In genomic region chr2:72427288-72427687, GRCm38 (mm10) we compare ENCODE assay signal across 14 mouse cellular contexts. TPM values are rescaled to one million over a fixed set of nuclear protein-coding genes. Genes with fewer than 3 reads are reported as not detected.
DNase-seq lines count a peak whose midpoint lies in the region; ATAC-seq and TF ChIP-seq lines count a peak whose summit lies in the region.
"Had no signal": no experiment of that assay in that cellular context is flagged by ENCODE, and none has a peak within 500 bp of the region (broad histone marks: within the 10 kb centered on the region; RNA-seq: fewer than 3 reads in every experiment).

No protein-coding gene starts in this region.

- no peaks in the 10 kb centered on the region for H3K9me3 ChIP-seq in neural tube, embryonic 11.5 days (ENCODE audit: control insufficient read depth, low read length)
- H3K9me3 ChIP-seq in hindbrain, embryonic 14.5 days (ENCODE audit: control insufficient read depth, low read length): no peaks in the 10 kb centered on the region; the same call in 1 of the 2 replicates
- H3K9me3 ChIP-seq in midbrain, postnatal 0 days (ENCODE audit: low read length): no peaks in the 10 kb centered on the region
- no peaks in the 10 kb centered on the region for H3K9me3 ChIP-seq in intestine, embryonic 15.5 days
- H3K9me3 ChIP-seq: embryonic facial prominence, embryonic 13.5 days had no signal

- no peak overlapping the region for H3K9ac ChIP-seq in neural tube, embryonic 11.5 days (ENCODE audit: low read length)
- H3K9ac ChIP-seq in hindbrain, embryonic 14.5 days: peak overlapping the region; percentile 24
- no peak overlapping the region for H3K9ac ChIP-seq in midbrain, postnatal 0 days (replicated peaks; ENCODE audit: low read length, poor library complexity, severe bottlenecking)
- H3K9ac ChIP-seq in intestine, embryonic 15.5 days: no peak overlapping the region
- H3K9ac ChIP-seq: embryonic facial prominence, embryonic 13.5 days; liver, embryonic 14.5 days had no signal

- no peak overlapping the region for H3K4me3 ChIP-seq in neural tube, embryonic 11.5 days (ENCODE audit: low read depth, low read length)
- peak overlapping the region; percentile 10 for H3K4me3 ChIP-seq in hindbrain, embryonic 14.5 days (replicated peaks; ENCODE audit: low read length)
- H3K4me3 ChIP-seq in midbrain, postnatal 0 days (ENCODE audit: low read depth, low read length): peak overlapping the region; percentile 15; the same call in 1 of the 2 replicates
- H3K4me3 ChIP-seq in intestine, embryonic 15.5 days (replicated peaks): no peak overlapping the region
- H3K4me3 ChIP-seq: embryonic facial prominence, embryonic 13.5 days; myocyte had no signal

- 0 out of 2 replicates have a peak overlapping the region, but pooled peaks have one; percentile 9 for H3K4me2 ChIP-seq in neural tube, embryonic 11.5 days (ENCODE audit: low read depth)
- peak overlapping the region; percentile 44 for H3K4me2 ChIP-seq in hindbrain, embryonic 14.5 days (replicated peaks)
- H3K4me2 ChIP-seq in midbrain, postnatal 0 days (ENCODE audit: low read depth, low read length, poor library complexity, severe bottlenecking): peak overlapping the region; percentile 42
- H3K4me2 ChIP-seq in intestine, embryonic 15.5 days (replicated peaks): no peak overlapping the region
- H3K4me2 ChIP-seq: embryonic facial prominence, embryonic 13.5 days had no signal

- no peaks in the 10 kb centered on the region for H3K27me3 ChIP-seq in neural tube, embryonic 11.5 days (ENCODE audit: control insufficient read depth, insufficient read depth, low read length)
- no peaks in the 10 kb centered on the region for H3K27me3 ChIP-seq in hindbrain, embryonic 14.5 days (ENCODE audit: control insufficient read depth, insufficient read depth, low read length)
- no peaks in the 10 kb centered on the region for H3K27me3 ChIP-seq in midbrain, postnatal 0 days (ENCODE audit: insufficient read depth, low read length)
- no peaks in the 10 kb centered on the region for H3K27me3 ChIP-seq in intestine, embryonic 15.5 days (replicated peaks)
- H3K27me3 ChIP-seq: embryonic facial prominence, embryonic 13.5 days had no signal

- DNase-seq in neural tube, embryonic 11.5 days (ENCODE audit: low spot score): no peak
- DNase-seq in neural tube, embryonic 10.5 days (ENCODE audit: extremely low spot score, low spot score): no peak
- DNase-seq in hindbrain, embryonic 14.5 days (ENCODE audit: low spot score): no peak
- peak; percentile 12 for DNase-seq in midbrain, postnatal 0 days (ENCODE audit: low spot score)
- no peak for DNase-seq in gastrocnemius, postnatal 36 days
- DNase-seq: kidney, postnatal 36 days; thymus, postnatal 4 days had no signal

- no peak for TF ChIP-seq CTCF in midbrain, postnatal 0 days (IDR thresholded peaks at IDR 0.05)

- intact Hi-C loops in gastrocnemius, postnatal 36 days (cut with DNase I): no loop called here

- WGBS in neural tube, embryonic 11.5 days: 58% methylated on average over 11 of the region's 11 CpGs
- WGBS in hindbrain, embryonic 14.5 days: 25% methylated on average over 11 of the region's 11 CpGs
- WGBS in midbrain, postnatal 0 days: 15% methylated on average over 11 of the region's 11 CpGs
- 63% methylated on average over 11 of the region's 11 CpGs for WGBS in intestine, embryonic 15.5 days

- H3K27ac ChIP-seq in neural tube, embryonic 11.5 days (ENCODE audit: low read depth, low read length): peak overlapping the region; percentile 53; the same call in 1 of the 2 replicates
- H3K27ac ChIP-seq in hindbrain, embryonic 14.5 days: peak overlapping the region; percentile 76
- H3K27ac ChIP-seq in midbrain, postnatal 0 days (ENCODE audit: low read depth, low read length): no peak overlapping the region
- H3K27ac ChIP-seq in intestine, embryonic 15.5 days: no peak overlapping the region
- H3K27ac ChIP-seq: embryonic facial prominence, embryonic 13.5 days; liver, embryonic 14.5 days; macrophage had no signal

- H3K4me1 ChIP-seq in neural tube, embryonic 11.5 days (ENCODE audit: control insufficient read depth, insufficient read depth, low read length): peaks cover 6% of the 10 kb centered on the region
- peaks cover 22% of the 10 kb centered on the region for H3K4me1 ChIP-seq in hindbrain, embryonic 14.5 days (replicated peaks; ENCODE audit: control insufficient read depth, insufficient read depth, low read length)
- H3K4me1 ChIP-seq in midbrain, postnatal 0 days (ENCODE audit: insufficient read depth, low read length): no peaks in the 10 kb centered on the region; the same call in 1 of the 2 replicates
- H3K4me1 ChIP-seq in intestine, embryonic 15.5 days (replicated peaks): no peaks in the 10 kb centered on the region

- peak; percentile 65 for ATAC-seq in neural tube, embryonic 11.5 days (ENCODE audit: insufficient read depth, low FRiP score, low TSS enrichment)
- peak; percentile 75 for ATAC-seq in hindbrain, embryonic 14.5 days (ENCODE audit: low FRiP score)
- no peak for ATAC-seq in midbrain, postnatal 0 days (ENCODE audit: low FRiP score)
- no peak for ATAC-seq in activated CD4-positive, CD25-positive, alpha-beta regulatory T cell, adult 4 months
- ATAC-seq in intestine, embryonic 15.5 days: no peak
- ATAC-seq: intestine, postnatal 0 days had no signal

- no peaks in the 10 kb centered on the region for H3K36me3 ChIP-seq in neural tube, embryonic 11.5 days (ENCODE audit: control insufficient read depth, insufficient read depth, low read length)
- H3K36me3 ChIP-seq in hindbrain, embryonic 14.5 days (replicated peaks; ENCODE audit: control insufficient read depth, insufficient read depth): no peaks in the 10 kb centered on the region
- H3K36me3 ChIP-seq in midbrain, postnatal 0 days (ENCODE audit: insufficient read depth, low read length): no peaks in the 10 kb centered on the region
- H3K36me3 ChIP-seq in intestine, embryonic 15.5 days: no peaks in the 10 kb centered on the region
- H3K36me3 ChIP-seq: embryonic facial prominence, embryonic 13.5 days had no signal

RNA-seq across cellular contexts. Expression of gene Cdca7, which starts 48.7 kb away (rescaled TPM):
- 164 and 178 TPM in 2 replicates for polyA plus RNA-seq in neural tube, embryonic 11.5 days (2014; fragmentation: Nextera tagmentation; extraction: Ambion mirVana)
- polyA plus RNA-seq in hindbrain, embryonic 14.5 days (2014; fragmentation: Nextera tagmentation; extraction: Ambion mirVana): 17.1 and 19.1 TPM in 2 replicates
- total RNA-seq in midbrain, postnatal 0 days (2014; rRNA removed): 4.5 and 14.5 TPM in 2 replicates
- 2.5 and 3.2 TPM in 2 replicates for polyA plus RNA-seq in midbrain, postnatal 0 days (2015; fragmentation: Nextera tagmentation; extraction: Ambion mirVana)
- total RNA-seq in gastrocnemius, postnatal 36 days (2021): under 1 TPM; 0.52 to 0.84 TPM
- 10 to 100 TPM; 31.9 to 53.0 TPM for polyA plus RNA-seq in activated CD4-positive, CD25-positive, alpha-beta regulatory T cell, adult 4 months (2017; shearing (Covaris generic))
- polyA plus RNA-seq in intestine, embryonic 15.5 days (2015; fragmentation: Nextera tagmentation; extraction: Ambion mirVana): 117 and 125 TPM in 2 replicates

Comparison
In these comparisons a context has a peak if more than half of its experiments do, and no peak if none do; other contexts are left out.
1. ATAC-seq: peak in neural tube, embryonic 11.5 days (single experiment) and hindbrain, embryonic 14.5 days (single experiment); none in midbrain, postnatal 0 days (single experiment), activated CD4-positive, CD25-positive, alpha-beta regulatory T cell, adult 4 months (single experiment) and intestine, embryonic 15.5 days (single experiment).
2. H3K27ac ChIP-seq: peak in neural tube, embryonic 11.5 days (single experiment) and hindbrain, embryonic 14.5 days (single experiment); none in midbrain, postnatal 0 days (single experiment) and intestine, embryonic 15.5 days (single experiment).
3. H3K4me3 ChIP-seq: peak in hindbrain, embryonic 14.5 days (single experiment) and midbrain, postnatal 0 days (single experiment); none in neural tube, embryonic 11.5 days (single experiment) and intestine, embryonic 15.5 days (single experiment).